In genomic region chr1:107899261-107899660, GRCm38 (mm10) we compare ENCODE assay signal across 16 mouse cellular contexts.
"Had no signal": no experiment of that assay in that cellular context is flagged by ENCODE, and none has a peak within 500 bp of the region (broad histone marks: within the 10 kb centered on the region; RNA-seq: fewer than 3 reads in every experiment).

No protein-coding gene starts in this region.

- H3K27me3 ChIP-seq: liver, embryonic 13.5 days; stomach, embryonic 15.5 days had no signal

- DNase-seq: kidney, postnatal 14 days; kidney, postnatal 4 days; layer of hippocampus, postnatal 36 days; liver, embryonic 13.5 days; lung, adult 2 months; lung, postnatal 14 days; lung, postnatal 4 days; midbrain, embryonic 14.5 days; right cerebral cortex, adult 18-20 months; right cerebral cortex, postnatal 14 days; right cerebral cortex, postnatal 4 days; thymus, postnatal 25 days had no signal

- H3K4me3 ChIP-seq: layer of hippocampus, adult 2 months; left cerebral cortex, adult 2 months; liver, embryonic 13.5 days; stomach, embryonic 15.5 days had no signal

- H3K36me3 ChIP-seq: liver, embryonic 13.5 days; stomach, embryonic 15.5 days had no signal

- H3K9ac ChIP-seq: liver, embryonic 13.5 days; stomach, embryonic 15.5 days had no signal

- H3K4me1 ChIP-seq: liver, embryonic 13.5 days; stomach, embryonic 15.5 days had no signal

- H3K27ac ChIP-seq: layer of hippocampus, adult 2 months; left cerebral cortex, adult 2 months; liver, embryonic 13.5 days; stomach, embryonic 15.5 days had no signal

- H3K9me3 ChIP-seq: liver, embryonic 13.5 days; stomach, embryonic 15.5 days had no signal

- H3K4me2 ChIP-seq: liver, embryonic 13.5 days; midbrain, embryonic 11.5 days; stomach, embryonic 15.5 days had no signal
